Mouse (Mus musculus) liver, postnatal 0 days (tissue): ENCODE measurements around the gene Gm9837. TPM values are rescaled to one million over a fixed set of nuclear protein-coding genes. Genes with fewer than 3 reads are reported as not detected.

Experiments used
- ATAC-seq: fragments of 200-750 bp; cut with Nextera tagmentation; 2 replicates; pipeline ENCODE4 v1.8.0; 2017; ENCODE audit warnings: mild to moderate bottlenecking, moderate library complexity
- DNase-seq: peaks from one replicate; pipeline ENCODE4 v3.0.0-alpha.2; 2016
- H3K27ac ChIP-seq: fragments of 300-500 bp; sonication (generic); 2 replicates; pipeline ENCODE4 v1.5.1; 2014; ENCODE audit warnings: antibody characterized with exemption, moderate library complexity, mild to moderate bottlenecking, low read depth
- H3K27me3 ChIP-seq: fragments of 300-500 bp; sonication (generic); 2 replicates; pipeline ENCODE4 v1.6.1; 2014; ENCODE audit warnings: low read length, control low read depth, mixed read lengths; ENCODE audit not compliant: insufficient read depth
- H3K36me3 ChIP-seq: fragments of 300-500 bp; sonication (generic); replicated peaks from 2 replicates; pipeline ENCODE4 v1.6.1; 2014; ENCODE audit warnings: mild to moderate bottlenecking, control low read depth, low read length, moderate library complexity, mixed read lengths; ENCODE audit not compliant: insufficient read depth
- H3K4me1 ChIP-seq: fragments of 300-500 bp; sonication (generic); 2 replicates; pipeline ENCODE4 v1.6.1; 2014; ENCODE audit warnings: antibody characterized with exemption, mild to moderate bottlenecking, control low read depth; ENCODE audit not compliant: insufficient read depth
- H3K4me2 ChIP-seq: fragments of 300-500 bp; sonication (generic); 2 replicates; pipeline ENCODE4 v1.6.1; 2014; ENCODE audit warnings: low read depth, mild to moderate bottlenecking, low read length, moderate library complexity, mixed read lengths
- H3K4me3 ChIP-seq: fragments of 300-500 bp; sonication (generic); 2 replicates; pipeline ENCODE4 v1.5.1; 2014; ENCODE audit warnings: low read depth, low read length
- H3K9ac ChIP-seq: fragments of 300-500 bp; sonication (generic); replicated peaks from 2 replicates; pipeline ENCODE4 v1.6.1; 2014; ENCODE audit warnings: mild to moderate bottlenecking, moderate library complexity
- H3K9me3 ChIP-seq: fragments of 300-500 bp; sonication (generic); 2 replicates; pipeline ENCODE4 v1.6.1; 2016; ENCODE audit warnings: mild to moderate bottlenecking, control low read depth, low read length, mixed read lengths
- CTCF ChIP-seq: sonication (generic); IDR thresholded peaks from 2 replicates; pipeline ENCODE4 v1.5.1; 2016; ENCODE audit warnings: antibody characterized with exemption, low read depth
- EP300 ChIP-seq: IDR thresholded peaks from 2 replicates; pipeline ENCODE4 v1.6.1; 2016; ENCODE audit warnings: antibody characterized with exemption, low read depth, mild to moderate bottlenecking
- WGBS: fragments of 180-500 bp; shearing (Covaris S2); extraction: QIAGEN DNeasy Blood & Tissue Kit; methylation state at CpG from one replicate; pipeline ENCODE4 v1.1.7; 2014; ENCODE audit not compliant: insufficient replicate concordance; 5-methylcytosine and 5-hydroxymethylcytosine counted together
- polyA plus RNA-seq: library from polyadenylated mRNA; unstranded; fragments of >200 nt; fragmentation: Nextera tagmentation; extraction: Ambion mirVana; gene quantifications from 2 replicates; pipeline ENCODE4 v1.2.1, GENCODE M21; 2015

The Gm9837 gene
- not detected in 2 replicates for polyA plus RNA-seq

GRCm38 (mm10) chr11:53469968-53470695, at the start of gene Gm9837:
Gm9837 (minus strand) TSS chr11:53470479.
- no peak within 1 kb of the TSS for H3K27ac ChIP-seq
- H3K4me3 ChIP-seq: no peak within 1 kb of the TSS
- WGBS: 7% methylated on average over 29 of the region's 29 CpGs

GRCm38 (mm10) chr11:53519207-53520121, 49.2 kb upstream of the Gm9837 start, which contains the start of gene Sept8:
Sept8 (plus strand) TSS chr11:53519257.
- Histone ChIP-seq H3K4me3 (peak within 1 kb of the TSS; percentile 72), H3K9ac (peak within 1 kb of the TSS; percentile 79), H3K9me3 (no peaks in the 10 kb centered on the region), H3K4me2 (peak within 1 kb of the TSS; percentile 79), H3K4me1 (peaks cover 24% of the 10 kb centered on the region), H3K27ac (peak within 1 kb of the TSS; percentile 79), H3K27me3 (no peaks in the 10 kb centered on the region), H3K36me3 (no peaks in the 10 kb centered on the region)
- DNase-seq: peak; percentile 83
- ATAC-seq: peak; percentile 73
- TF ChIP-seq CTCF (no peak), EP300 (no peak)
- WGBS: 3% methylated on average over 64 of the region's 79 CpGs

More at GRCm38 (mm10) chr11:53469968-53470695, at the start of gene Gm9837:
- Histone ChIP-seq H3K9me3 (no peaks in the 10 kb centered on the region), H3K4me1 (peaks cover 4% of the 10 kb centered on the region; the same call in 1 of the 2 replicates), H3K9ac (no peak within 1 kb of the TSS), H3K4me2 (peak within 1 kb of the TSS; percentile 27; the same call in 1 of the 2 replicates), H3K27me3 (peaks cover 31% of the 10 kb centered on the region), H3K36me3 (no peaks in the 10 kb centered on the region)
- TF ChIP-seq EP300 (no peak), CTCF (peak; percentile 98)
- ATAC-seq (peak; percentile 80), DNase-seq (peak; percentile 90)

- Histone ChIP-seq H3K27ac (peak overlapping the region; percentile 79), H3K4me1 (peaks cover 24% of the 10 kb centered on the region), H3K27me3 (no peaks in the 10 kb centered on the region), H3K9me3 (no peaks in the 10 kb centered on the region), H3K4me2 (peak overlapping the region; percentile 79), H3K9ac (peak overlapping the region; percentile 79), H3K36me3 (no peaks in the 10 kb centered on the region), H3K4me3 (peak overlapping the region; percentile 72)
- WGBS: 20% methylated on average over 5 of the region's 5 CpGs
- no peak; the same call in 1 of the 2 replicates for TF ChIP-seq EP300
- TF ChIP-seq CTCF: no peak
- ATAC-seq (peak; percentile 40), DNase-seq (peak; percentile 49)
These were observed 48.5 kb upstream of the Gm9837 start for GRCm38 (mm10) chr11:53518759-53519158.

DNA sequence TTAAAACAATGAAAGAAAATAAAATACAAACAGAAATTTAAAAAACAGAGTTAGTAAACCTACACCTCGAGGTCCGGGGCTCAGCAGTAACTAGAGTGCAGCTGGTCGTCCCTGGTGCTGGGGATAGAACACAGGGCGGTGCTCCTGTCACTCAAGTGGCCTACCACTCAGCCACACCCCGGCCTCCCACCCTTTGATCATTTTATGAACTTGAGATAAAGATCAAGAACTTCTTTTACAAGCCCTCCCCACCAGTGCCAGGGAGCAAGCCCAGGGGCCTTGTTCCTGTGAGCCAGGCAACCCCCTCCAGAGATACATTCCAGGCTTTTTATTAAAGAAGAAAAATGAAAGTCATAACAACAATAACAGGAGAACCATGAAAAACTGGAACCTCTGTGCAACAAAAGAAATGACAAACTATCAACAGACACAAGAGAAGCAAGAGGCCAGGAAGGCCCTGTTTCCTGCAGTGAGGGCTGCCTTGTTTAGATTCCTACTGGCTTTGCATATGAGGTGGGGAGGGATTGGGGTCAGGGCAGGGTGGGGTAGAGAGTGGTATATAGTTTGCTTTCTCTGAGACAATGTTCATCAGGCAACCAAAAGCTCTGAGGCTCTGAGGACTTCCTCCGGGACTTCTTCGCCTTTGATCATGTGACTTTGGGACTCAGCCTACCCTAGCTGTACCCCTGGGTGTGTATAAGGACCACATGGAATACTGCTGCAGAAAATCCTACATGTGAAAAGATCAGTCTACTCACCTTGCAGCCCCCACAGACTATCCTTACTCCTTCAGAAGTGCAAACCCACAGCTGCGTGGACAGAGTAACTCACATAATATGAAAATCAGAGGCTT, 46.7 kb upstream of the Gm9837 start:
- Histone ChIP-seq H3K36me3 (no peaks in the 10 kb centered on the region), H3K9ac (no peak overlapping the region), H3K4me3 (no peak overlapping the region), H3K27me3 (no peaks in the 10 kb centered on the region), H3K4me1 (peaks cover 13% of the 10 kb centered on the region; the same call in 1 of the 2 replicates), H3K9me3 (no peaks in the 10 kb centered on the region), H3K4me2 (peak overlapping the region; percentile 40), H3K27ac (peak overlapping the region; percentile 57; the same call in 1 of the 2 replicates)
- DNase-seq: no peak
- no peak for TF ChIP-seq EP300
- no peak for TF ChIP-seq CTCF
- 36% methylated on average over 8 of the region's 8 CpGs for WGBS
- no peak for ATAC-seq

DNA sequence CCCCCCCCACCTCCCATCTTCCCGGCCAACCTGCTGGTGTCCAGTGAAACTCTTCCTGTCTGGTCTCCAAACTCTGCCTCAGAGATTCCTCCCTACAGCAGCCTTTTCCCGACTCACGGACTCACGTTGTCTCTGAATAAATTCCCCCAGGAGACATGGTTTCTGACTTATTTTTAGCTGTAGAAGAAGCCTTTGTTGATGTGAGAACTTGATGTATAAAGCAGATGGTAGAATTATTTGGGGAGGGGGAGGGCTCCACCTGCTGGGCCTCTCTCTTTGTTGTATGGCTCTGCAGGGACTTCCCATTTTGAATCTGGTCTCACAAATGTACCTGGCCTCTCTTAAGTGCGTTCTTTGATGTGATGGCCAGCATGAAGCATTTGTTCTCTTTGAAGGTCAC, 40.1 kb upstream of the Gm9837 start:
- 68% methylated on average over 5 of the region's 5 CpGs for WGBS
- Histone ChIP-seq H3K27me3 (no peaks in the 10 kb centered on the region), H3K4me1 (no peaks in the 10 kb centered on the region), H3K4me3 (no peak overlapping the region), H3K9ac (no peak overlapping the region), H3K36me3 (no peaks in the 10 kb centered on the region), H3K27ac (no peak overlapping the region), H3K4me2 (no peak overlapping the region), H3K9me3 (no peaks in the 10 kb centered on the region)
- TF ChIP-seq CTCF (no peak), EP300 (no peak)
- DNase-seq: no peak
- no peak for ATAC-seq
